Mouse (Mus musculus) lung, embryonic 15.5 days (tissue): Measurements from ENCODE around the gene Kcnma1. TPM values are rescaled to one million over a fixed set of nuclear protein-coding genes. Genes with fewer than 3 reads are reported as not detected.

Experiments
- ATAC-seq: fragments of 200-750 bp; cut with Nextera tagmentation; 2 replicates; pipeline ENCODE4 v1.8.0; 2017; ENCODE audit warnings: moderate number of reproducible peaks, borderline replicate concordance; ENCODE audit not compliant: low FRiP score, low TSS enrichment; ENCODE audit errors: extremely low read depth
- H3K27ac ChIP-seq: fragments of 300-500 bp; sonication (generic); 2 replicates; pipeline ENCODE4 v1.5.1; 2015; ENCODE audit warnings: moderate library complexity, mild to moderate bottlenecking, inconsistent platforms
- H3K27me3 ChIP-seq: fragments of 300-500 bp; sonication (generic); 2 replicates; pipeline ENCODE4 v1.6.1; 2015; ENCODE audit warnings: inconsistent platforms
- H3K36me3 ChIP-seq: fragments of 300-500 bp; sonication (generic); 2 replicates; pipeline ENCODE4 v1.6.1; 2015; ENCODE audit warnings: inconsistent platforms
- H3K4me1 ChIP-seq: fragments of 300-500 bp; sonication (generic); 2 replicates; pipeline ENCODE4 v1.6.1; 2015; ENCODE audit warnings: inconsistent platforms
- H3K4me2 ChIP-seq: fragments of 300-500 bp; sonication (generic); 2 replicates; pipeline ENCODE4 v1.6.1; 2015; ENCODE audit warnings: inconsistent platforms, mild to moderate bottlenecking, moderate library complexity
- H3K4me3 ChIP-seq: fragments of 300-500 bp; sonication (generic); 2 replicates; pipeline ENCODE4 v1.5.1; 2015; ENCODE audit warnings: mild to moderate bottlenecking, inconsistent platforms
- H3K9ac ChIP-seq: fragments of 300-500 bp; sonication (generic); 2 replicates; pipeline ENCODE4 v1.6.1; 2015; ENCODE audit warnings: inconsistent platforms
- H3K9me3 ChIP-seq: fragments of 300-500 bp; sonication (generic); 2 replicates; pipeline ENCODE4 v1.6.1; 2016; ENCODE audit warnings: inconsistent platforms
- polyA plus RNA-seq: library from polyadenylated mRNA; unstranded; fragments of >200 nt; fragmentation: Nextera tagmentation; extraction: Ambion mirVana; gene quantifications from 2 replicates; pipeline ENCODE4 v1.2.1, GENCODE M21; 2015

Gene Kcnma1
- polyA plus RNA-seq, 1 experiment from 2014 or later: 1.4 TPM

DNA sequence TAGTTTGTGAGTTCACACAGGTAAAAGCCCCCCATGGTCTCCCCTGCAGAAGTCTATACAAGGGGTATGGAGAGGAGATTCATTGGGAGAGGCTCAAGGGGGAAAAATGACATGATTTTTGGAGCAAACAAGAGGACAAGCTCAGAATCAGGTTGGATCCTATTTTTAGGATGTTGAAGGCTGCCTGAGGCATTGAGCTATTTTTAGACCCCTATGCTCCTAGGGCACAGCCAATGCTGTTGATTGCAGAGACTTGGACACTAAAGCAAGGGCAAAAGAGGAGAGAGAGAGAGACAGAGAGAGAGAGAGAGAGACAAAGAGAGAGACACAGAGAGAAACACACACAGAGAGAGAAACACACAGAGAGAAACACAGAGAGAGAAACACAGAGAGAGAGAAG, 770.4 kb downstream of the Kcnma1 start:
- no peak for ATAC-seq
- Histone ChIP-seq H3K9ac (no peak overlapping the region), H3K4me2 (no peak overlapping the region), H3K4me3 (no peak overlapping the region), H3K9me3 (no peaks in the 10 kb centered on the region), H3K4me1 (no peaks in the 10 kb centered on the region), H3K36me3 (no peaks in the 10 kb centered on the region), H3K27ac (no peak overlapping the region), H3K27me3 (no peaks in the 10 kb centered on the region)

Other genes starting within 250 kb of the Kcnma1 start
- 12.8 and 14.3 TPM in 2 replicates for gene Dlg5, start 231.4 kb upstream of the Kcnma1 start, polyA plus RNA-seq